Mouse (Mus musculus) stomach, embryonic 14.5 days (tissue): ENCODE results near the gene Bst1. TPM values are rescaled to one million over a fixed set of nuclear protein-coding genes. Genes with fewer than 3 reads are reported as not detected.

Experiments
- ATAC-seq: fragments of 200-750 bp; cut with Nextera tagmentation; 2 replicates; pipeline ENCODE4 v1.8.0; 2017; ENCODE audit warnings: low read depth, moderate TSS enrichment; ENCODE audit not compliant: insufficient number of reproducible peaks, insufficient read depth, low FRiP score
- H3K27ac ChIP-seq: fragments of 300-500 bp; sonication (generic); 2 replicates; pipeline ENCODE4 v1.5.1; 2014; ENCODE audit warnings: mild to moderate bottlenecking, low read length, moderate library complexity, mixed read lengths
- H3K27me3 ChIP-seq: fragments of 300-500 bp; sonication (generic); 2 replicates; pipeline ENCODE4 v1.6.1; 2014; ENCODE audit warnings: low read length, control low read depth, mixed read lengths; ENCODE audit not compliant: control insufficient read depth, insufficient read depth
- H3K36me3 ChIP-seq: fragments of 300-500 bp; sonication (generic); 2 replicates; pipeline ENCODE4 v1.6.1; 2014; ENCODE audit warnings: mild to moderate bottlenecking, control low read depth, low read length, moderate library complexity, mixed read lengths; ENCODE audit not compliant: control insufficient read depth, insufficient read depth
- H3K4me1 ChIP-seq: fragments of 300-500 bp; sonication (generic); 2 replicates; pipeline ENCODE4 v1.6.1; 2014; ENCODE audit warnings: low read length, control low read depth, mixed read lengths; ENCODE audit not compliant: control insufficient read depth, insufficient read depth
- H3K4me2 ChIP-seq: fragments of 300-500 bp; sonication (generic); replicated peaks from 2 replicates; pipeline ENCODE4 v1.6.1; 2014; ENCODE audit warnings: low read depth, low read length, control low read depth
- H3K4me3 ChIP-seq: fragments of 300-500 bp; sonication (generic); 2 replicates; pipeline ENCODE4 v1.5.1; 2014; ENCODE audit warnings: low read depth, low read length, control low read depth
- H3K9ac ChIP-seq: fragments of 300-500 bp; sonication (generic); replicated peaks from 2 replicates; pipeline ENCODE4 v1.6.1; 2014; ENCODE audit warnings: low read depth, mild to moderate bottlenecking, control low read depth, low read length, moderate library complexity, mixed read lengths
- H3K9me3 ChIP-seq: fragments of 300-500 bp; sonication (generic); 2 replicates; pipeline ENCODE4 v1.6.1; 2016; ENCODE audit warnings: low read depth, low read length, control low read depth; ENCODE audit not compliant: control insufficient read depth
- WGBS: fragments of 180-500 bp; shearing (Covaris S2); extraction: QIAGEN DNeasy Blood & Tissue Kit; methylation state at CpG from one replicate; pipeline ENCODE4 v1.1.7; 2014; 5-methylcytosine and 5-hydroxymethylcytosine counted together
- polyA plus RNA-seq: library from polyadenylated mRNA; unstranded; fragments of >200 nt; fragmentation: Nextera tagmentation; extraction: Ambion mirVana; gene quantifications from 2 replicates; pipeline ENCODE4 v1.2.1, GENCODE M21; 2014

Gene Bst1
- polyA plus RNA-seq, 1 experiment from 2014 or later = 0.19 TPM

DNA sequence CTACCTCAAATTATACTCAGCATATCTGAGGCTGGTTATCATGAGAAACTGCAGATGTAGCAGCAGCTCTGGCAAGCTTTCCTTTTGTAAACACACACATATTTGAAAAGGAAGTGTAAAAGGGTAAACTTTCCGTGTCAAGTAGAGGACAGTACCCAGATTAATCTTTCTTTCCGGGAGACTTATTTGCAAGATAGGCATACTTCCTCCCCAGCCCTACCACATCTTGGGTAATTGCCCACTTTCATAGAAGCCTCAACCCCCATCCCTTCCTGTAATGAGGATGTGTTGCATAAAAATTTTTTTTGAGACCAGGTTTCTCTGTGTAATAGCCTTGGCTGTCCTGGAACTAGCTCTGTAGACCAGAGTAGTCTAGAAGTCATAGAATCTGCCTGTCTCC, 37.1 kb downstream of the Bst1 start:
- peak overlapping the region; percentile 39; the same call in 1 of the 2 replicates for H3K27ac ChIP-seq
- H3K4me2 ChIP-seq = no peak overlapping the region
- no peak overlapping the region for H3K4me3 ChIP-seq
- H3K9ac ChIP-seq = no peak overlapping the region
- no peaks in the 10 kb centered on the region; the same call in 1 of the 2 replicates for H3K9me3 ChIP-seq
- ATAC-seq = no peak
- no peaks in the 10 kb centered on the region for H3K27me3 ChIP-seq
- no peaks in the 10 kb centered on the region for H3K36me3 ChIP-seq
- WGBS = 16% methylated on average over 2 of the region's 2 CpGs
- H3K4me1 ChIP-seq = no peaks in the 10 kb centered on the region

DNA sequence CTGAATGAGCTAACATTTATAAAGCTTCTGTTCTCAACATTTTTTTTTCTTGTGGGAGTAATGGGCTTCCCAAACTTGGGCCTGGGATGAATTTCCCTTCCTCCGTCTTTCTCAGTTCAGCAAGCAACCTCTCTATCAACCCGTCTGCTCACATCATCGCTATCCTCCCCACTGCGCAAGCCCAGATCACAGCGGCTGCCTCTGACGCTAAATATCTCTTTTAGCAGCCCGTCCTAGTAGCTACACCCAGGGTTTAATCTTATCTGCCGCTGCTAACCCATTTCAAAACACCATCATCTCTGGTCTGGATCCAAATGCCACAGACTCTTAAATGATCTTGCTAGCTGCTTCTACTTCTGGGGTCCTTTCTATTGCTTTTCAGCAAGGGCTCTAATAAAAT, 41.0 kb downstream of the Bst1 start:
- H3K36me3 ChIP-seq = no peaks in the 10 kb centered on the region

DNA sequence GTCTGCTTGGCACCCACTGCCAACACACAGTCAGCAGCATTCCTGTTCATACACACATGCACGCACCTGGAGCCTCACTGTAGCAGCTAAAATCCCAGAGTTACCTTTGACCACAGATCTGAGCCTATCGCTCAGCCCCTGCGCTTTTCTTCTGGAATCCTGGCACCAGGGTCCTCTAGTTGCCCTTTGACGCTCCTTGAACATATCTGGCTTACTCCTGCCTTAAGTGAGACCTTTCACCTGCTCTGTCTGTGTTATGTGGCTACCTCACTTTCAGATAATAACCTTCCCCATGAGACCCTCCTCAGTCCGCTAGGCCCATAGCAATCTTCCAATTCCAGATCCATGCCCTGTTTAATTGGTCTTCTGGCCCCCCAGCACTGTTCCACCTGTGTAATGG, 41.4 kb downstream of the Bst1 start:
- WGBS = 90% methylated on average over 5 of the region's 5 CpGs
- no peak overlapping the region for H3K27ac ChIP-seq
- ATAC-seq = no peak

More for the DNA sequence above, 41.0 kb downstream of the Bst1 start:
- H3K9ac ChIP-seq = no peak overlapping the region
- no peak overlapping the region for H3K27ac ChIP-seq
- H3K4me3 ChIP-seq = no peak overlapping the region
- H3K9me3 ChIP-seq = no peaks in the 10 kb centered on the region
- no peaks in the 10 kb centered on the region for H3K4me1 ChIP-seq
- no peak overlapping the region for H3K4me2 ChIP-seq
- WGBS = 87% methylated on average over 8 of the region's 8 CpGs
- no peaks in the 10 kb centered on the region for H3K27me3 ChIP-seq
- no peak for ATAC-seq

DNA sequence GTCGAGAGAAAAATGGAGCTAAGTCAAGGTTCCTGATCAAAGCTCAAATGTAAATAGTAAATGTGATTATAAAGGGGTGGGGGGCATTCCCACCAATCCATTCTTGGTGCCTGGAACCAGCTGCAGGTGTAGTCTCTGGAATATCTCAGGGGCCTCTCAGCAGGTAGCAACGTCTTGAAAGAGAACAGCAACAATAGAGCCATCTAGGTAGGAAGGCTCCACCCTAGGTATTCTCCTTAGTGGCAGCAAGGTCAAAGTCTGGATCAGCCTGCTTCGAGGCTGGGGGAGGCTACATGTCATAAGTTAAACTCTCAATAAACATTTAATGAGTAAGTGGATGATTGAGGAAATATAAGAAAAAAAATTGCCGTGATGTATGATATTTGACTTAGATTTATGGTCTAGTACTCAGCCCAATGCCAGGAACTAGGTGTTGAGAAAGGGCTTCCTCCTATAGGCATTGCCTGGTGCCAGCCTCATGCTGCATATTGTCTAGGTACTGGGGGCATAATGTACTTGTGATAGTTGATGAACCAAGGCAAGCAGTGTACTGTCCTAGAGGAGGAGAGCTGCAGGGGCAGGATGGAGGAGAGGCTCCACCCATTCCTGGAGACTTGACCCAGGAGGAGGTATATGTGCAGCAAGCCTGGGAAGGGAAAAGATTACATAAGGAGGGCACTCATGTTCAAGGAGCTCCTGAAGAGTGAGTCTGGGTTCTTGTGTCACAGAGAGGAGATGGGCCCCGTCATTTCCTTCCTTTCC, 42.2 kb downstream of the Bst1 start:
- Histone ChIP-seq H3K27me3 (no peaks in the 10 kb centered on the region), H3K4me3 (no peak overlapping the region), H3K4me2 (no peak overlapping the region), H3K9ac (no peak overlapping the region), H3K4me1 (no peaks in the 10 kb centered on the region), H3K27ac (no peak overlapping the region), H3K36me3 (no peaks in the 10 kb centered on the region), H3K9me3 (no peaks in the 10 kb centered on the region)
- no peak for ATAC-seq
- WGBS = 54% methylated on average over 5 of the region's 5 CpGs

More for the DNA sequence above, 41.4 kb downstream of the Bst1 start:
- H3K36me3 ChIP-seq = no peaks in the 10 kb centered on the region
- H3K4me1 ChIP-seq = no peaks in the 10 kb centered on the region
- H3K27me3 ChIP-seq = no peaks in the 10 kb centered on the region
- no peak overlapping the region for H3K4me2 ChIP-seq
- H3K4me3 ChIP-seq = no peak overlapping the region
- no peak overlapping the region for H3K9ac ChIP-seq
- no peaks in the 10 kb centered on the region for H3K9me3 ChIP-seq

DNA sequence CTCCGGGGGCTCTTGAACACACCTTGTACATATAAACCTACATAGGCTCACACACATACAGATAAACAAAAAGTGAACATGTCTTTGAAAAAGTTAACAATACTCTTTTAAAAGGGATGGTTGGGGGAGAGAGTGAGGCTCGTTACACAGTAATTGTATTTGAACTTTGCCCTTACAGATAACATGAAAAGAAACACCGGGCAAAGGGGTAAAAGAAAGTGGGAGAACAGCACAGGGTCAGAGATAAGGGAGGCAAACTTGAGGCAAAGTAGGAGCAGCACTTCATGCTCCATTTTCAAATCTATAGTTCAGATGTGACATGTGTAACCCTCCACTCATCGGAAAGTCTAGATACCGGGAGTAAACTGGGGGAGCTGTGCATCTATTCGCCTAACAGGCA, 45.0 kb downstream of the Bst1 start:
- no peak overlapping the region for H3K4me3 ChIP-seq
- no peak overlapping the region for H3K27ac ChIP-seq
- H3K27me3 ChIP-seq = no peaks in the 10 kb centered on the region
- no peak overlapping the region for H3K4me2 ChIP-seq
- peak; percentile 46; the same call in 1 of the 2 replicates for ATAC-seq
- H3K36me3 ChIP-seq = no peaks in the 10 kb centered on the region
- no peak overlapping the region for H3K9ac ChIP-seq
- H3K9me3 ChIP-seq = no peaks in the 10 kb centered on the region
- 41% methylated on average over 6 of the region's 6 CpGs for WGBS
- no peaks in the 10 kb centered on the region for H3K4me1 ChIP-seq

DNA sequence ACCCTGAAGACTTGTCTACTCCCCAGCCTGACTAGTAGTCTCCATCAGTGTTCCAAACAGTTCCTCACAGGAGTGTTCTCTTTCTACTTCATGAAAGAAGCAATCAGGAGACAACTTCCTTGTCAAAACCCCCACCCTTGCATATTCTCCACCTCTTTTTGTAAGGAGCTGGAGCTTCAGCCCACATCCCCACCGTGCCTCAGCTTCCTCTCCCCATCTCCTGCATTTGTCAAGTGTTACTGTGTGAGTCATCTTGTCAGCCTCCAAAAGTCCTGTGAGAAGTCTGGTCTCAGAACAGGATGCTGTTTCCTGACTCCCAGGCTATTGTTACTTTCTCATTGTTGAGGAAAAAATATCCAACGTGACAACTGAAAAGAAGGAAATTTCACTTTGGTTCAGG, 46.6 kb downstream of the Bst1 start:
- 63% methylated on average over 2 of the region's 2 CpGs for WGBS
- Histone ChIP-seq H3K27ac (no peak overlapping the region), H3K4me1 (0 out of 2 replicates have a peak, but pooled peaks cover 4% of the 10 kb centered on the region), H3K9me3 (no peaks in the 10 kb centered on the region), H3K4me3 (no peak overlapping the region), H3K9ac (no peak overlapping the region), H3K4me2 (no peak overlapping the region), H3K27me3 (no peaks in the 10 kb centered on the region), H3K36me3 (no peaks in the 10 kb centered on the region)
- no peak for ATAC-seq

DNA sequence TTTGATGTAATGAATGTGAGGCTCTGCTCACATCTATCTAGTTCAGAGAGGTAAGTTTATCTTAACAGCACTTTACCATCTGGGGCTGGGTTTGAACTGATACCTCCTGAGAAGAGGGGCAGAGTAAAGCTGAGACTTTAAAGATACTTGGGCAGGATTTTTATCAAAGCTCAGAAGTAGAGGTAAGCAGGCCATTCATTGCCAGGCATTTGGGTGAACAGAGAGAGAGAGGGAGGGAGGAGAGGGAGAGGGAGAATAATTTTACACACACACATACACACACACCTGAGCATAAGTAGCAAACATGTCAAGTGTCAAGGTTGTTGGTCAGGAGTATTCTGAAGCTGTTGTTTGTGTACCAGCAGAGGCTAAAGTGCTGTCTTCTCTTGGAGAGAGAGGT, 49.6 kb downstream of the Bst1 start, which contains the start of gene Cd38:
Gene Cd38 (plus strand): TSS at position 301 of the 400 bp plus-strand sequence.
- peak within 1 kb of the TSS; percentile 34 for H3K4me3 ChIP-seq
- ATAC-seq = no peak
- H3K27me3 ChIP-seq = no peaks in the 10 kb centered on the region
- peak within 1 kb of the TSS; percentile 28; the same call in 1 of the 2 replicates for H3K9ac ChIP-seq
- H3K27ac ChIP-seq = peak within 1 kb of the TSS; percentile 33
- 0 out of 2 replicates have a peak, but pooled peaks cover 4% of the 10 kb centered on the region for H3K4me1 ChIP-seq
- peak within 1 kb of the TSS; percentile 66 for H3K4me2 ChIP-seq
- no peaks in the 10 kb centered on the region for H3K9me3 ChIP-seq
- no peaks in the 10 kb centered on the region for H3K36me3 ChIP-seq

DNA sequence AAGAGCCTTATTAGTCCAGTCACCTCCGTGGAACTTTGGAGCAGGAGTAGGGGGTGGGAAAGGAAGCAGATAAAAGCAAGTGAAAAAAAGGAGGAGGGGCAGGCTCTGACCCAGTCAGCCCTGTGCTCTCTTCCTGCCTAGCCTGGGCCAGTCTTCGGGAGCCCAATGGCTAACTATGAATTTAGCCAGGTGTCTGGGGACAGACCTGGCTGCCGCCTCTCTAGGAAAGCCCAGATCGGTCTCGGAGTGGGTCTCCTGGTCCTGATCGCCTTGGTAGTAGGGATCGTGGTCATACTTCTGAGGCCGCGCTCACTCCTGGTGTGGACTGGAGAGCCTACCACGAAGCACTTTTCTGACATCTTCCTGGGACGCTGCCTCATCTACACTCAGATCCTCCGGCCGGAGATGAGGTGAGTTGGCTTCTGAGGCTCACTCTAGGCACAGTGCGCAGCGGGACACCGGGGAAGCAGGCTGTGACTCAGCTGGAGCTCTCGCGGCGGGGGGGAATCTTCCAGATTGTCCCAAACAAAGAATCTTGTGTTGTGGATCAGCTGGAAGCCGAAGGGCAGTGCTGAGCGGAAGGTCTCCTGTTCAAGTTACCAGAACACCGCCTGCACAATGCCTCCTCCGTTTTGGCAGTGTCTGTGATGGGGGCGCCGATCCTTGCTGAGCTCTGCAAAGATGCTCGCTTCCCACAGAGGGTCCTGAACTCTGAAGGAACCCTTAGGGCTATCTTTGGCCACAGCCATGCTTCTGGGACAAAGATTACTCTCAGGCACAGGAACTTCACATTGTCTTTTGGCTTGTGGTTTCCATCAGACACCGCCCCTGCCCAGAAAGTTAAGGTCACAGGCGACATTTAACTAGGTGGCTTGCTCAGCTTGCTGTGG, 50.3 kb downstream of the Bst1 start:
- peak overlapping the region; percentile 28; the same call in 1 of the 2 replicates for H3K9ac ChIP-seq
- peak overlapping the region; percentile 34 for H3K4me3 ChIP-seq
- no peaks in the 10 kb centered on the region for H3K36me3 ChIP-seq
- H3K4me2 ChIP-seq = peak overlapping the region; percentile 66
- H3K4me1 ChIP-seq = 0 out of 2 replicates have a peak, but pooled peaks cover 4% of the 10 kb centered on the region
- 5% methylated on average over 28 of the region's 28 CpGs for WGBS
- ATAC-seq = no peak
- H3K27ac ChIP-seq = peak overlapping the region; percentile 33
- no peaks in the 10 kb centered on the region for H3K9me3 ChIP-seq
- no peaks in the 10 kb centered on the region for H3K27me3 ChIP-seq
